Mouse (Mus musculus): Measurements from ENCODE around the gene Tmem251. TPM values are rescaled to one million over a fixed set of nuclear protein-coding genes. Genes with fewer than 3 reads are reported as not detected.

Tmem251 gene
- polyA plus RNA-seq, 1 experiment from 2014 or later: 14.7 TPM

GRCm38 (mm10) chr12:102705906-102706640, 37.5 kb upstream of the Tmem251 start:
- H3K4me1 ChIP-seq (replicated peaks; ENCODE audit: control insufficient read depth, insufficient read depth, low read length): peaks cover 21% of the 10 kb centered on the region
- H3K4me2 ChIP-seq (ENCODE audit: low read length): peak overlapping the region; percentile 79
- no peak for DNase-seq (ENCODE audit: low spot score)
- ATAC-seq (replicated peaks; ENCODE audit: low FRiP score, low TSS enrichment, low read depth): no peak
- 63% methylated on average over 6 of the region's 6 CpGs for WGBS
- H3K27ac ChIP-seq (ENCODE audit: low read depth): no peak overlapping the region
- no peaks in the 10 kb centered on the region for H3K27me3 ChIP-seq (replicated peaks; ENCODE audit: control insufficient read depth, insufficient read depth, low read length)
- peak overlapping the region; percentile 65 for H3K4me3 ChIP-seq (ENCODE audit: low read depth, low read length)
- no peaks in the 10 kb centered on the region for H3K9me3 ChIP-seq (ENCODE audit: control insufficient read depth, low read length)
- 0 out of 2 replicates have a peak overlapping the region, but pooled peaks have one; percentile 22 for H3K9ac ChIP-seq (ENCODE audit: low read length)
- H3K36me3 ChIP-seq (ENCODE audit: control insufficient read depth, insufficient read depth, low read length): no peaks in the 10 kb centered on the region

GRCm38 (mm10) chr12:102706833-102707463, 36.6 kb upstream of the Tmem251 start:
- DNase-seq (ENCODE audit: low spot score): no peak
- no peak overlapping the region for H3K4me3 ChIP-seq (ENCODE audit: low read depth, low read length)
- no peaks in the 10 kb centered on the region for H3K36me3 ChIP-seq (ENCODE audit: control insufficient read depth, insufficient read depth, low read length)
- H3K9me3 ChIP-seq (ENCODE audit: control insufficient read depth, low read length): no peaks in the 10 kb centered on the region
- H3K27me3 ChIP-seq (replicated peaks; ENCODE audit: control insufficient read depth, insufficient read depth, low read length): no peaks in the 10 kb centered on the region
- H3K9ac ChIP-seq (ENCODE audit: low read length): no peak overlapping the region
- ATAC-seq (replicated peaks; ENCODE audit: low FRiP score, low TSS enrichment, low read depth): no peak
- no peak overlapping the region for H3K4me2 ChIP-seq (ENCODE audit: low read length)
- peaks cover 21% of the 10 kb centered on the region for H3K4me1 ChIP-seq (replicated peaks; ENCODE audit: control insufficient read depth, insufficient read depth, low read length)
- H3K27ac ChIP-seq (ENCODE audit: low read depth): no peak overlapping the region
- WGBS: 87% methylated on average over 10 of the region's 10 CpGs

- Histone ChIP-seq H3K4me1 (replicated peaks; ENCODE audit: control insufficient read depth, insufficient read depth, low read length) (peaks cover 14% of the 10 kb centered on the region), H3K9me3 (ENCODE audit: control insufficient read depth, low read length) (no peaks in the 10 kb centered on the region), H3K9ac (ENCODE audit: low read length) (no peak overlapping the region), H3K4me2 (ENCODE audit: low read length) (no peak overlapping the region), H3K27me3 (replicated peaks; ENCODE audit: control insufficient read depth, insufficient read depth, low read length) (no peaks in the 10 kb centered on the region), H3K36me3 (ENCODE audit: control insufficient read depth, insufficient read depth, low read length) (no peaks in the 10 kb centered on the region), H3K4me3 (ENCODE audit: low read depth, low read length) (no peak overlapping the region), H3K27ac (ENCODE audit: low read depth) (no peak overlapping the region)
- DNase-seq (ENCODE audit: low spot score) (no peak), ATAC-seq (replicated peaks; ENCODE audit: low FRiP score, low TSS enrichment, low read depth) (no peak)
- 79% methylated on average over 11 of the region's 11 CpGs for WGBS
Measured at GRCm38 (mm10) chr12:102708220-102708619, 35.3 kb upstream of the Tmem251 start.

- Histone ChIP-seq H3K9ac (ENCODE audit: low read length) (no peak overlapping the region), H3K27me3 (replicated peaks; ENCODE audit: control insufficient read depth, insufficient read depth, low read length) (no peaks in the 10 kb centered on the region), H3K4me1 (replicated peaks; ENCODE audit: control insufficient read depth, insufficient read depth, low read length) (peaks cover 6% of the 10 kb centered on the region), H3K4me3 (ENCODE audit: low read depth, low read length) (no peak overlapping the region), H3K36me3 (ENCODE audit: control insufficient read depth, insufficient read depth, low read length) (no peaks in the 10 kb centered on the region), H3K9me3 (ENCODE audit: control insufficient read depth, low read length) (no peaks in the 10 kb centered on the region), H3K4me2 (ENCODE audit: low read length) (no peak overlapping the region), H3K27ac (ENCODE audit: low read depth) (no peak overlapping the region)
- ATAC-seq (replicated peaks; ENCODE audit: low FRiP score, low TSS enrichment, low read depth): no peak
- WGBS: 78% methylated on average over 5 of the region's 5 CpGs
- no peak for DNase-seq (ENCODE audit: low spot score)
Measured at GRCm38 (mm10) chr12:102709896-102710295, 33.7 kb upstream of the Tmem251 start.

GRCm38 (mm10) chr12:102710851-102711375, 32.6 kb upstream of the Tmem251 start:
- Histone ChIP-seq H3K9ac (ENCODE audit: low read length) (no peak overlapping the region), H3K36me3 (ENCODE audit: control insufficient read depth, insufficient read depth, low read length) (no peaks in the 10 kb centered on the region), H3K4me3 (ENCODE audit: low read depth, low read length) (no peak overlapping the region), H3K4me2 (ENCODE audit: low read length) (no peak overlapping the region), H3K9me3 (ENCODE audit: control insufficient read depth, low read length) (no peaks in the 10 kb centered on the region), H3K4me1 (replicated peaks; ENCODE audit: control insufficient read depth, insufficient read depth, low read length) (peaks cover under 1% of the 10 kb centered on the region; the same call in 1 of the 2 replicates), H3K27ac (ENCODE audit: low read depth) (no peak overlapping the region), H3K27me3 (replicated peaks; ENCODE audit: control insufficient read depth, insufficient read depth, low read length) (no peaks in the 10 kb centered on the region)
- DNase-seq (ENCODE audit: low spot score): no peak
- WGBS: 61% methylated on average over 4 of the region's 4 CpGs
- no peak for ATAC-seq (replicated peaks; ENCODE audit: low FRiP score, low TSS enrichment, low read depth)

- 64% methylated on average over 20 of the region's 20 CpGs for WGBS
- Histone ChIP-seq H3K9ac (ENCODE audit: low read length) (no peak overlapping the region), H3K4me2 (ENCODE audit: low read length) (no peak overlapping the region), H3K27me3 (replicated peaks; ENCODE audit: control insufficient read depth, insufficient read depth, low read length) (no peaks in the 10 kb centered on the region), H3K4me1 (replicated peaks; ENCODE audit: control insufficient read depth, insufficient read depth, low read length) (no peaks in the 10 kb centered on the region), H3K27ac (ENCODE audit: low read depth) (no peak overlapping the region), H3K4me3 (ENCODE audit: low read depth, low read length) (no peak overlapping the region), H3K36me3 (ENCODE audit: control insufficient read depth, insufficient read depth, low read length) (no peaks in the 10 kb centered on the region), H3K9me3 (ENCODE audit: control insufficient read depth, low read length) (no peaks in the 10 kb centered on the region)
- DNase-seq (ENCODE audit: low spot score): no peak
- ATAC-seq (replicated peaks; ENCODE audit: low FRiP score, low TSS enrichment, low read depth): no peak
Measured at GRCm38 (mm10) chr12:102713153-102713865, 30.3 kb upstream of the Tmem251 start.

- H3K4me2 ChIP-seq (ENCODE audit: low read length): no peak overlapping the region
- DNase-seq (ENCODE audit: low spot score) (no peak), ATAC-seq (replicated peaks; ENCODE audit: low FRiP score, low TSS enrichment, low read depth) (no peak)
- H3K27me3 ChIP-seq (replicated peaks; ENCODE audit: control insufficient read depth, insufficient read depth, low read length): no peaks in the 10 kb centered on the region
- WGBS: 58% methylated on average over 2 of the region's 2 CpGs
- no peak overlapping the region for H3K27ac ChIP-seq (ENCODE audit: low read depth)
- no peak overlapping the region for H3K9ac ChIP-seq (ENCODE audit: low read length)
- no peaks in the 10 kb centered on the region for H3K4me1 ChIP-seq (replicated peaks; ENCODE audit: control insufficient read depth, insufficient read depth, low read length)
- H3K36me3 ChIP-seq (ENCODE audit: control insufficient read depth, insufficient read depth, low read length): no peaks in the 10 kb centered on the region
- H3K4me3 ChIP-seq (ENCODE audit: low read depth, low read length): no peak overlapping the region
- no peaks in the 10 kb centered on the region for H3K9me3 ChIP-seq (ENCODE audit: control insufficient read depth, low read length)
Measured at GRCm38 (mm10) chr12:102714116-102714515, 29.4 kb upstream of the Tmem251 start.

- H3K36me3 ChIP-seq (ENCODE audit: control insufficient read depth, insufficient read depth, low read length): no peaks in the 10 kb centered on the region
- no peak overlapping the region for H3K9ac ChIP-seq (ENCODE audit: low read length)
- H3K4me3 ChIP-seq (ENCODE audit: low read depth, low read length): no peak overlapping the region
- no peak for DNase-seq (ENCODE audit: low spot score)
- no peak overlapping the region for H3K27ac ChIP-seq (ENCODE audit: low read depth)
- H3K4me2 ChIP-seq (ENCODE audit: low read length): no peak overlapping the region
- no peaks in the 10 kb centered on the region for H3K9me3 ChIP-seq (ENCODE audit: control insufficient read depth, low read length)
- ATAC-seq (replicated peaks; ENCODE audit: low FRiP score, low TSS enrichment, low read depth): no peak
- no peaks in the 10 kb centered on the region for H3K27me3 ChIP-seq (replicated peaks; ENCODE audit: control insufficient read depth, insufficient read depth, low read length)
- WGBS: 78% methylated on average over 10 of the region's 10 CpGs
- H3K4me1 ChIP-seq (replicated peaks; ENCODE audit: control insufficient read depth, insufficient read depth, low read length): no peaks in the 10 kb centered on the region
Measured at GRCm38 (mm10) chr12:102714654-102715395, 28.7 kb upstream of the Tmem251 start.

Measured in intestine, embryonic 14.5 days (tissue).